Mouse (Mus musculus) liver, adult 2 months (tissue): ENCODE measurements at regions not wholly inside any gene's neighbourhood (a gene's known extent, or its start where the extent isn't known, plus 50 kb on each side); places are given as distances from the start of the nearest gene placed in this dataset.

Experiments used
- DNase-seq: peaks from one replicate; pipeline ENCODE4 v3.0.0-alpha.2; 2011; ENCODE audit warnings: low read depth, low spot score; ENCODE audit errors: extremely low read depth
- H3K27ac ChIP-seq: fragments of 200-500 bp; replicated peaks from 2 replicates; pipeline ENCODE4 v1.5.1; 2012; ENCODE audit warnings: low read depth, mild to moderate bottlenecking, control low read depth, inconsistent platforms, low read length; ENCODE audit not compliant: insufficient read depth
- H3K27me3 ChIP-seq: fragments of 200-500 bp; 2 replicates; pipeline ENCODE4 v1.6.1; 2012; ENCODE audit warnings: mild to moderate bottlenecking, moderate library complexity, low read length, inconsistent platforms; ENCODE audit not compliant: control insufficient read depth, insufficient read depth
- H3K36me3 ChIP-seq: fragments of 200-500 bp; 2 replicates; pipeline ENCODE4 v1.6.1; 2012; ENCODE audit warnings: low read length, inconsistent platforms; ENCODE audit not compliant: control insufficient read depth, insufficient read depth
- H3K4me1 ChIP-seq: fragments of 200-500 bp; 2 replicates; pipeline ENCODE4 v1.6.1; 2011; ENCODE audit warnings: low read length; ENCODE audit not compliant: control insufficient read depth, insufficient read depth
- H3K4me3 ChIP-seq: fragments of 200-500 bp; 2 replicates; pipeline ENCODE4 v1.5.1; 2011; ENCODE audit warnings: low read depth, mild to moderate bottlenecking, control low read depth, low read length, moderate library complexity; ENCODE audit not compliant: insufficient read depth
- H3K79me2 ChIP-seq: fragments of 200-500 bp; 2 replicates; pipeline ENCODE4 v1.6.1; 2012; ENCODE audit warnings: inconsistent platforms, mild to moderate bottlenecking, low read length, moderate library complexity; ENCODE audit not compliant: control insufficient read depth, insufficient read depth
- H3K9ac ChIP-seq: fragments of 200-500 bp; 2 replicates; pipeline ENCODE4 v1.6.1; 2012; ENCODE audit warnings: low read depth, mild to moderate bottlenecking, control low read depth, inconsistent platforms, low read length
- CTCF ChIP-seq: fragments of 200-500 bp; IDR thresholded peaks from 2 replicates; pipeline ENCODE4 v1.5.1; 2011; ENCODE audit warnings: low read depth, low read length, control low read depth
- POLR2A ChIP-seq: fragments of 200-500 bp; IDR thresholded peaks from 2 replicates; pipeline ENCODE4 v1.6.1; 2011; ENCODE audit warnings: low read length, control low read depth; ENCODE audit not compliant: insufficient read depth; ENCODE audit errors: extremely low read depth
- WGBS: fragments of 180-500 bp; shearing (Covaris S2); methylation state at CpG from one replicate; pipeline ENCODE4 v1.1.7; 2018; 5-methylcytosine and 5-hydroxymethylcytosine counted together

GRCm38 (mm10) chr1:159444093-159444492 is 79.5 kb upstream of the Tnr start:
- no peak overlapping the region for H3K27ac ChIP-seq
- H3K27me3 ChIP-seq: no peaks in the 10 kb centered on the region
- H3K36me3 ChIP-seq: no peaks in the 10 kb centered on the region
- H3K9ac ChIP-seq: no peak overlapping the region
- H3K79me2 ChIP-seq: no peaks in the 10 kb centered on the region
- 67% methylated on average over 1 of the region's 1 CpGs for WGBS
- H3K4me3 ChIP-seq: no peak overlapping the region
- TF ChIP-seq CTCF (no peak), POLR2A (no peak)
- no peaks in the 10 kb centered on the region for H3K4me1 ChIP-seq
- peak; percentile 6 for DNase-seq

GRCm38 (mm10) chr1:159445465-159445864 is 78.1 kb upstream of the Tnr start:
- Histone ChIP-seq H3K36me3 (no peaks in the 10 kb centered on the region), H3K4me3 (no peak overlapping the region), H3K79me2 (no peaks in the 10 kb centered on the region), H3K27me3 (no peaks in the 10 kb centered on the region), H3K4me1 (no peaks in the 10 kb centered on the region), H3K27ac (no peak overlapping the region), H3K9ac (no peak overlapping the region)
- no peak for DNase-seq
- TF ChIP-seq CTCF (no peak), POLR2A (no peak)
- 45% methylated on average over 1 of the region's 1 CpGs for WGBS

GRCm38 (mm10) chr1:159451462-159451861 is 72.1 kb upstream of the Tnr start:
- H3K4me1 ChIP-seq: no peaks in the 10 kb centered on the region
- TF ChIP-seq CTCF (no peak), POLR2A (no peak)
- WGBS: 77% methylated on average over 3 of the region's 3 CpGs
- H3K9ac ChIP-seq: no peak overlapping the region
- no peaks in the 10 kb centered on the region for H3K27me3 ChIP-seq
- H3K27ac ChIP-seq: no peak overlapping the region
- no peaks in the 10 kb centered on the region for H3K36me3 ChIP-seq
- DNase-seq: no peak
- H3K4me3 ChIP-seq: no peak overlapping the region
- no peaks in the 10 kb centered on the region for H3K79me2 ChIP-seq

- Histone ChIP-seq H3K79me2 (no peaks in the 10 kb centered on the region), H3K4me1 (no peaks in the 10 kb centered on the region), H3K4me3 (no peak overlapping the region), H3K9ac (no peak overlapping the region), H3K27ac (no peak overlapping the region), H3K27me3 (no peaks in the 10 kb centered on the region), H3K36me3 (no peaks in the 10 kb centered on the region)
- WGBS: 58% methylated on average over 4 of the region's 4 CpGs
- no peak for TF ChIP-seq POLR2A
- TF ChIP-seq CTCF: no peak
- no peak for DNase-seq
Observed at GRCm38 (mm10) chr1:159460876-159461275, 62.7 kb upstream of the Tnr start.

GRCm38 (mm10) chr1:159470941-159471340 is 52.6 kb upstream of the Tnr start:
- Histone ChIP-seq H3K9ac (no peak overlapping the region), H3K79me2 (no peaks in the 10 kb centered on the region), H3K4me3 (no peak overlapping the region), H3K27ac (no peak overlapping the region), H3K4me1 (no peaks in the 10 kb centered on the region), H3K27me3 (no peaks in the 10 kb centered on the region), H3K36me3 (no peaks in the 10 kb centered on the region)
- TF ChIP-seq POLR2A: no peak
- TF ChIP-seq CTCF: no peak
- DNase-seq: no peak
